Mouse (Mus musculus): ENCODE data around the gene Ttc30b.
A peak's percentile ranks its signal among the peaks of the same experiment; 100 is the strongest.
"Not testable (repeated sequence)": the region's sequence is repeated elsewhere in the genome, so short reads cannot be mapped to it uniquely, and the experiment has no call there.

The Ttc30b gene

GRCm38 (mm10) chr2:75950685-75951084, 12.3 kb upstream of the Ttc30b start:
- no peak for DNase-seq (ENCODE audit: low spot score)

DNA sequence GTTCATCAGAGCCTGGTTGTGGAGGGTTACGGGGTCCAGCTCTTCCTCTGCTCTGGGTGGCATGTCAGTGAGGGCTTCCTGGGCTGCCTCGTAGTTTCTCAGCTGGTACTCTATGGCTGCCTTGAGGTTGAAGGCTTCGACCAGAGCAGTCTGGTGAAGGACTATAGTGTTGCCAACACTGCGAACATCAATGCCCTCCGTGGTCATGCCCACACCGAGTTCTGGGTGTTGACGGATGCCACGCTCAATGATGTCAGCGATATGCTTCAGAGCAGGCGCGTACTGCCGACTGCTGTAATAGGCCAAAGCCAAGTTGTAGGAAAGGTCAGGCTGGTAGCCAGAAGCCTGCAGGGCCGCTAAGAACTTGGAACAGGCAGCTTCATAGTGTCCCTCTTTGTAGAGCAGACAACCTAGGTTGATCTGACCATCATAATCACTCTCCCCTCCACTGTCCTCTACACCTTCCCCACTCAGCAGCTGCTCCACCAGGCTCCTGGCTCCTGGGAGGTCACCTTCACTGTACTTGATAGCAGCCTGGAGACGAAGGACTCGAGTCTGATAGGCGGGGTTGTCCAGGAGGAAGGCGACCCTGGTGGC, 767 bp downstream of the Ttc30b start:
- DNase-seq (ENCODE audit: low spot score), result peak; percentile 26

GRCm38 (mm10) chr2:75936685-75937084, 1.7 kb downstream of the Ttc30b start:
- DNase-seq (ENCODE audit: low spot score), result not testable (repeated sequence)

DNA sequence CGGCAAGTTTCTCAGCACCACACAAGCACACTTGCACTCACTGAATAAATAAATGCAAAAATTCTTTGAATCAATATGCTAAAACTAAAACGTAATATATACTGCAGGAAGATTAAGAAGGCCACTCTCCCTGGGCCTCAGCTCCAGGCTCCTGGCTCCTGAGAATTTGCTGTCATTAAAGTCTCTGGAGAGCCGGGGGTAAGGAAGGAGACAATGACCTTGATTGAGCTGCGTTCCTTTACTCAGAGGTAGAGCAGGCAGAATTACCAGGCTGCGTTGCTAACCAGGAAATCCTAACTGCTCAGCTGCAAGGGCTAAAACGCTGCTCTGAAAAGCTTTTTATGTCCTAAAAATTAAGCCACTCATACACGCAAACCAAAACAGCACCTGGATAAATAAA, 4.8 kb downstream of the Ttc30b start:
- DNase-seq (ENCODE audit: low spot score), result no peak

GRCm38 (mm10) chr2:75930941-75931340, 7.4 kb downstream of the Ttc30b start:
- DNase-seq (ENCODE audit: low spot score), result no peak

- DNase-seq (ENCODE audit: low spot score), result no peak
Observed at GRCm38 (mm10) chr2:75929786-75930444, 8.5 kb downstream of the Ttc30b start.

GRCm38 (mm10) chr2:75929141-75929540, 9.2 kb downstream of the Ttc30b start:
- no peak for DNase-seq (ENCODE audit: low spot score)

GRCm38 (mm10) chr2:75928011-75928410, 10.4 kb downstream of the Ttc30b start:
- DNase-seq (ENCODE audit: low spot score), result no peak

DNA sequence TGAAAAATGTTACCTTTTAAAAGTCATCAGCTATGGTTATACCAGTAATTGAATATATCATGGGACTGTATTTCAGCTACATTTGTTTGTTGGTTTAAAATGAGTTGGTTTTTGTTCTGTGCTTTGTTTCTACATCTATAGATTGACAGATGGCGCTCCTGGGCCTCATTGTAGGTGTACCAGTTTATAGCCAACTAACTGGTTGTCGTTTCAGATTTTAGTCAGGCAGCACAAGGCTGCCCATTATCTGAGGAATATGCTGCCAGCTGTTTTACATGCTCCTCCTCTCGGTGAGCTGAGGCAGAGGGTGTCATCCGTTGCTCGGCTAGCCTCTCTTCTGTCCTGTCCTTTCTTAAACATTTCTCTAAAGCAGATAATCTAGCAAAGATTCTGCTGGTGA, 12.3 kb downstream of the Ttc30b start:
- DNase-seq (ENCODE audit: low spot score), result no peak

GRCm38 (mm10) chr2:75923807-75924340, 14.5 kb downstream of the Ttc30b start:
- no peak for DNase-seq (ENCODE audit: low spot score)

DNA sequence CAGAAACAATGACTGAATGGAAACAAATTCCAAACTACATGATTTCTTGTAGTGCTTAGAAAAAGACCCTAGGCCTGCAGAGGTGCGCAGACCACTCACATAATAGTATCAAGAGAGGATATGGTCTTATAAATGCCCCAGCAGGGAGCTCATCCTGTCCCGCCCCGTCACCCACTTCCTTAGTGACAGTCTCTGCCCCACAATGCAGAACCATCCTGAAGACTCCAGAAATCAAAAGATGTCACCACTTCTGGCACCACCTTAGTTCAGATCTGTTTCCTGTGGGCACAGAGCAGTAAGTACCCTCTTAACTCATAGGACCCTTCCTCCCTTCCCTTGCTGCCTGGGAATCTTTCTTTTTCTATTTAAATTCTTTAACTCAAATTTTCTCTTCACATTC, 23.3 kb downstream of the Ttc30b start:
- DNase-seq (ENCODE audit: low spot score), result no peak

DNA sequence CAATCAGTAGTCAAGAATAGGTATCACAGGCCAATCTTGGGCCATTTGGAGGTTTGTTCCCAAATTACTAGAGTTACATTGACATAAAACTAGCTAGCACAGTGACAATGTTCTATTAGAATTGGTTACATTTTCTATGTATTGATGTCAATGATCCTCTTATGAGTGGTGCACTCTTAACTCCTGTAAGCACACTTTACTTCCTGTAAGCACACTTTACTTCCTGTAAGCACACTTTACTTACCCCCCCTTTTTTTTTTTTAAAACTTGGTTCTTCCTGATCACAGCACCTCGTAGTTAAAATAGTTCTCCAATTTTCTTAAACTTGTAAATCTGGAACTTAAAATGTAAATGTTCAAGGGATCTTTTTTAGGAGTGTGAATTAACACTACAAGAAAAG, 31.2 kb downstream of the Ttc30b start:
- no peak for DNase-seq (ENCODE audit: low spot score)

DNA sequence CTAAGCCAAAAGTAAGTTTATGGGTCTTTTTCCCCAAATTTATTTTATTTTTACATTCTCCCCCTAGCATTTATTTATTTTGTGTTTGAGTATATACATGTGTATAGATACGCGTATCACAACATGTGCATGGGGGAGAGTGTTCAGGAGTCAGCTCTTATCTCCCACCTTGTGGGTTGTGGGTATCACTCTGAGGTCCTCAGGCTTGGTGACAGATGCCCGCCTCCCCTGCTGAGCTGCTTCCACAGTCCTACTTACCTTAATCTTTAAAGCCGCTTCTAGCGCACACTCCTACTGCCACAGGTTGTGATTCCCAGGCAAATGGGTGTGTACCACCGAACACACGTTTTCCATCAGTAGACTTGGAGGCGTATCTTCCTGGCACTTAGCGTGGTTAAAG, 36.5 kb downstream of the Ttc30b start:
- DNase-seq (ENCODE audit: low spot score), result no peak

DNA sequence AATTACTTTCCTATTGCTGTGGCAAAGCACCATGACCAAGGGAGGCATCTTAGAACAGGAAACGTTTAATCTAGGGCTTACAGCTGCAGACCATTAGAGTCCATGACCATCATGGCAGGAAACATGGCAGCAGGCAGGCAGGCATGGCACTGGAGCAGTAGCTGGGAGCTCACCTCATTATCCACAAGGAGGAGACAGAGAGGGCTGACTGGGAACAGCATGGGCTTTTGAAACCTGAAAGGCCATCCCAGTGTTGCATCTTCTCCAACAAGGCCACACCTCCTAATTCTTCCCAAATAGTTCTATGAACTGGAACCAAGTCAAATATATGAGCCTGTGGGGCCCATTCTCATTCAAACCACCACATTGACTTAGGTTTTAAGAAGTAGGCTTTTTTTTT, 38.1 kb downstream of the Ttc30b start:
- DNase-seq (ENCODE audit: low spot score), result no peak

DNA sequence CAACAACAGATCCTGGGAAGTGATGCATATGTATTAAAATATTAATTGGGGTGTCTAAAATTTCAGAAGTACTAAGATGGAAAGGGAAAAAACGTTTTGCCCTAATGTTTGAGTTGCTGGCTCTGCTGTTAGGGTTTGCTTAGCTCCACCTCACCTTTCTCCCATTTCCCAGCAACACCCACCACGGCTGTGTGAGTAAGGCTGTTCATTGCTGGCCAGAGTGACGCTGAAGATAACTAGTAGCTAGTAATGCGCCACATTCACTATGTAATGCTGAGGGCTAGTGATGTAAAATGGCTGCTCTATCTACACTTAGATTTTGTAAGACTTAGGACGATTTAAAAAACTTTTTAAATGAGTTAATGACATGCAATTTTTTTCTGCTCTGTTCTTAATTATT, 42.7 kb downstream of the Ttc30b start:
- peak; percentile 7 for DNase-seq (ENCODE audit: low spot score)

- DNase-seq (ENCODE audit: low spot score), result peak; percentile 13
Observed at GRCm38 (mm10) chr2:75891981-75892380, 46.4 kb downstream of the Ttc30b start.
